Mouse (Mus musculus) kidney, embryonic 15.5 days (tissue): Measurements from ENCODE around the gene Myg1. TPM values are rescaled to one million over a fixed set of nuclear protein-coding genes. Genes with fewer than 3 reads are reported as not detected.

Experiments used
- ATAC-seq: fragments of 200-750 bp; cut with Nextera tagmentation; replicated peaks from 2 replicates; pipeline ENCODE4 v1.8.0; 2017; ENCODE audit warnings: moderate TSS enrichment; ENCODE audit not compliant: low FRiP score
- H3K27ac ChIP-seq: fragments of 300-500 bp; sonication (generic); 2 replicates; pipeline ENCODE4 v1.5.1; 2015; ENCODE audit warnings: mild to moderate bottlenecking, inconsistent platforms
- H3K27me3 ChIP-seq: fragments of 300-500 bp; sonication (generic); 2 replicates; pipeline ENCODE4 v1.6.1; 2015; ENCODE audit warnings: inconsistent platforms
- H3K36me3 ChIP-seq: fragments of 300-500 bp; sonication (generic); 2 replicates; pipeline ENCODE4 v1.6.1; 2015; ENCODE audit warnings: inconsistent platforms
- H3K4me1 ChIP-seq: fragments of 300-500 bp; sonication (generic); 2 replicates; pipeline ENCODE4 v1.6.1; 2015; ENCODE audit warnings: inconsistent platforms
- H3K4me2 ChIP-seq: fragments of 300-500 bp; sonication (generic); 2 replicates; pipeline ENCODE4 v1.6.1; 2015; ENCODE audit warnings: moderate library complexity, mild to moderate bottlenecking, inconsistent platforms
- H3K4me3 ChIP-seq: fragments of 300-500 bp; sonication (generic); replicated peaks from 2 replicates; pipeline ENCODE4 v1.5.1; 2015; ENCODE audit warnings: mild to moderate bottlenecking, inconsistent platforms
- H3K9ac ChIP-seq: fragments of 300-500 bp; sonication (generic); 2 replicates; pipeline ENCODE4 v1.6.1; 2015; ENCODE audit warnings: mild to moderate bottlenecking, inconsistent platforms
- H3K9me3 ChIP-seq: fragments of 300-500 bp; sonication (generic); replicated peaks from 2 replicates; pipeline ENCODE4 v1.6.1; 2016; ENCODE audit warnings: inconsistent platforms
- WGBS: fragments of 180-500 bp; shearing (Covaris S2); methylation state at CpG from one replicate; pipeline ENCODE4 v1.1.7; 2015; ENCODE audit warnings: mixed read lengths; 5-methylcytosine and 5-hydroxymethylcytosine counted together
- polyA plus RNA-seq: library from polyadenylated mRNA; unstranded; fragments of >200 nt; fragmentation: Nextera tagmentation; extraction: Ambion mirVana; gene quantifications from 2 replicates; pipeline ENCODE4 v1.2.1, GENCODE M21; 2015

The Myg1 gene
- polyA plus RNA-seq, 1 experiment from 2014 or later, result 122 TPM

GRCm38 (mm10) chr15:102350942-102351291, 19.4 kb downstream of the Myg1 start:
- Histone ChIP-seq H3K4me1 (peaks cover 20% of the 10 kb centered on the region), H3K36me3 (peaks cover 21% of the 10 kb centered on the region), H3K27me3 (no peaks in the 10 kb centered on the region), H3K27ac (peak overlapping the region; percentile 85; the same call in 1 of the 2 replicates), H3K4me2 (peak overlapping the region; percentile 89), H3K9me3 (no peaks in the 10 kb centered on the region), H3K9ac (peak overlapping the region; percentile 84), H3K4me3 (peak overlapping the region; percentile 80)
- ATAC-seq, result 0 out of 2 replicates have a peak, but pooled peaks have one; percentile 19
- WGBS, result 10% methylated on average over 11 of the region's 11 CpGs

- Histone ChIP-seq H3K9ac (no peak overlapping the region), H3K9me3 (no peaks in the 10 kb centered on the region), H3K27ac (no peak overlapping the region), H3K4me2 (no peak overlapping the region), H3K4me3 (no peak overlapping the region), H3K27me3 (peaks cover 3% of the 10 kb centered on the region; the same call in 1 of the 2 replicates), H3K36me3 (peaks cover 9% of the 10 kb centered on the region), H3K4me1 (peaks cover 33% of the 10 kb centered on the region)
- ATAC-seq, result no peak
- WGBS, result 59% methylated on average over 2 of the region's 2 CpGs
These were observed 20.7 kb downstream of the Myg1 start for GRCm38 (mm10) chr15:102352177-102352576.

GRCm38 (mm10) chr15:102353986-102354385, 22.5 kb downstream of the Myg1 start:
- Histone ChIP-seq H3K4me3 (no peak overlapping the region), H3K27me3 (peaks cover 18% of the 10 kb centered on the region), H3K27ac (no peak overlapping the region), H3K9me3 (no peaks in the 10 kb centered on the region), H3K36me3 (no peaks in the 10 kb centered on the region), H3K4me1 (peaks cover 51% of the 10 kb centered on the region), H3K4me2 (no peak overlapping the region), H3K9ac (no peak overlapping the region)
- 78% methylated on average over 2 of the region's 2 CpGs for WGBS
- ATAC-seq, result no peak

GRCm38 (mm10) chr15:102355134-102355870, 23.8 kb downstream of the Myg1 start:
- Histone ChIP-seq H3K27ac (peak overlapping the region; percentile 92), H3K36me3 (no peaks in the 10 kb centered on the region), H3K4me1 (peaks cover 45% of the 10 kb centered on the region), H3K4me3 (peak overlapping the region; percentile 47), H3K27me3 (peaks cover 30% of the 10 kb centered on the region), H3K4me2 (peak overlapping the region; percentile 79), H3K9me3 (no peaks in the 10 kb centered on the region), H3K9ac (peak overlapping the region; percentile 58)
- ATAC-seq, result peak; percentile 63
- WGBS, result under 1% methylated on average over 47 of the region's 49 CpGs

GRCm38 (mm10) chr15:102355871-102356441, 24.4 kb downstream of the Myg1 start:
- peak overlapping the region; percentile 92 for H3K27ac ChIP-seq
- H3K4me2 ChIP-seq, result peak overlapping the region; percentile 79
- peaks cover 31% of the 10 kb centered on the region for H3K27me3 ChIP-seq
- no peaks in the 10 kb centered on the region for H3K9me3 ChIP-seq
- peaks cover 44% of the 10 kb centered on the region for H3K4me1 ChIP-seq
- WGBS, result under 1% methylated on average over 38 of the region's 38 CpGs
- ATAC-seq, result peak; percentile 67
- no peaks in the 10 kb centered on the region for H3K36me3 ChIP-seq
- peak overlapping the region; percentile 58 for H3K9ac ChIP-seq
- peak overlapping the region; percentile 47 for H3K4me3 ChIP-seq

- 38% methylated on average over 16 of the region's 16 CpGs for WGBS
- no peak; the same call in 1 of the 2 replicates for ATAC-seq
- peak overlapping the region; percentile 58; the same call in 1 of the 2 replicates for H3K9ac ChIP-seq
These were observed 25.2 kb downstream of the Myg1 start for GRCm38 (mm10) chr15:102356501-102357325.

GRCm38 (mm10) chr15:102358126-102358525, 26.6 kb downstream of the Myg1 start:
- H3K4me3 ChIP-seq, result peak overlapping the region; percentile 30
- H3K36me3 ChIP-seq, result no peaks in the 10 kb centered on the region
- peaks cover 32% of the 10 kb centered on the region for H3K27me3 ChIP-seq
- no peaks in the 10 kb centered on the region for H3K9me3 ChIP-seq
- H3K9ac ChIP-seq, result peak overlapping the region; percentile 36; the same call in 1 of the 2 replicates
- 1% methylated on average over 25 of the region's 25 CpGs for WGBS
- peaks cover 52% of the 10 kb centered on the region for H3K4me1 ChIP-seq
- peak overlapping the region; percentile 60 for H3K4me2 ChIP-seq
- ATAC-seq, result no peak
- no peak overlapping the region for H3K27ac ChIP-seq

More at GRCm38 (mm10) chr15:102356501-102357325, 25.2 kb downstream of the Myg1 start:
- H3K36me3 ChIP-seq, result no peaks in the 10 kb centered on the region
- H3K27ac ChIP-seq, result peak overlapping the region; percentile 92
- peak overlapping the region; percentile 79 for H3K4me2 ChIP-seq
- peaks cover 31% of the 10 kb centered on the region for H3K27me3 ChIP-seq
- no peaks in the 10 kb centered on the region for H3K9me3 ChIP-seq
- peaks cover 41% of the 10 kb centered on the region for H3K4me1 ChIP-seq
- peak overlapping the region; percentile 47; the same call in 1 of the 2 replicates for H3K4me3 ChIP-seq

GRCm38 (mm10) chr15:102358834-102359233, 27.3 kb downstream of the Myg1 start:
- no peak overlapping the region for H3K9ac ChIP-seq
- H3K27ac ChIP-seq, result no peak overlapping the region
- no peak for ATAC-seq
- H3K27me3 ChIP-seq, result peaks cover 38% of the 10 kb centered on the region
- H3K36me3 ChIP-seq, result no peaks in the 10 kb centered on the region
- no peaks in the 10 kb centered on the region for H3K9me3 ChIP-seq
- H3K4me2 ChIP-seq, result 0 out of 2 replicates have a peak overlapping the region, but pooled peaks have one; percentile 60
- 25% methylated on average over 5 of the region's 5 CpGs for WGBS
- H3K4me1 ChIP-seq, result peaks cover 53% of the 10 kb centered on the region
- H3K4me3 ChIP-seq, result no peak overlapping the region

GRCm38 (mm10) chr15:102362648-102363047, 31.1 kb downstream of the Myg1 start:
- H3K9ac ChIP-seq, result peak overlapping the region; percentile 35; the same call in 1 of the 2 replicates
- ATAC-seq, result peak; percentile 28; the same call in 1 of the 2 replicates
- peaks cover 54% of the 10 kb centered on the region for H3K27me3 ChIP-seq
- no peaks in the 10 kb centered on the region for H3K36me3 ChIP-seq
- peak overlapping the region; percentile 19 for H3K27ac ChIP-seq
- peaks cover 45% of the 10 kb centered on the region for H3K4me1 ChIP-seq
- 8% methylated on average over 14 of the region's 14 CpGs for WGBS
- H3K9me3 ChIP-seq, result no peaks in the 10 kb centered on the region
- H3K4me2 ChIP-seq, result peak overlapping the region; percentile 44
- H3K4me3 ChIP-seq, result peak overlapping the region; percentile 11

GRCm38 (mm10) chr15:102364678-102365077, 33.2 kb downstream of the Myg1 start:
- Histone ChIP-seq H3K4me2 (no peak overlapping the region), H3K9me3 (no peaks in the 10 kb centered on the region), H3K4me3 (no peak overlapping the region), H3K27me3 (peaks cover 43% of the 10 kb centered on the region), H3K9ac (no peak overlapping the region), H3K27ac (no peak overlapping the region), H3K4me1 (peaks cover 31% of the 10 kb centered on the region), H3K36me3 (no peaks in the 10 kb centered on the region)
- ATAC-seq, result no peak
- WGBS, result 90% methylated on average over 1 of the region's 1 CpGs

- Histone ChIP-seq H3K4me2 (peak overlapping the region; percentile 52), H3K27ac (no peak overlapping the region), H3K4me1 (peaks cover 45% of the 10 kb centered on the region), H3K4me3 (peak overlapping the region; percentile 28), H3K9me3 (no peaks in the 10 kb centered on the region), H3K27me3 (peaks cover 49% of the 10 kb centered on the region), H3K36me3 (no peaks in the 10 kb centered on the region), H3K9ac (peak overlapping the region; percentile 11; the same call in 1 of the 2 replicates)
- ATAC-seq, result no peak
- 11% methylated on average over 7 of the region's 7 CpGs for whole genome bisulfite sequencing
These were observed 34.7 kb downstream of the Myg1 start for GRCm38 (mm10) chr15:102366238-102366637.
